17 mouse cellular contexts compared by ENCODE assay signal in genomic region chrX:10115780-10116179, GRCm38 (mm10). TPM values are rescaled to one million over a fixed set of nuclear protein-coding genes. Genes with fewer than 3 reads are reported as not detected.
DNase-seq lines count a peak whose midpoint lies in the region; ATAC-seq lines count a peak whose summit lies in the region.
"Had no signal": no experiment of that assay in that cellular context is flagged by ENCODE, and none has a peak within 500 bp of the region (broad histone marks: within the 10 kb centered on the region; RNA-seq: fewer than 3 reads in every experiment).

No protein-coding gene starts in this region.

- H3K9me3 ChIP-seq in embryonic facial prominence, embryonic 15.5 days (replicated peaks) = no peaks in the 10 kb centered on the region
- H3K9me3 ChIP-seq in stomach, embryonic 16.5 days (replicated peaks; ENCODE audit: control insufficient read depth, low read length) = no peaks in the 10 kb centered on the region
- H3K9me3 ChIP-seq: G1E; liver, embryonic 15.5 days; neural tube, embryonic 13.5 days had no signal

- H3K36me3 ChIP-seq in embryonic facial prominence, embryonic 15.5 days = no peaks in the 10 kb centered on the region
- H3K36me3 ChIP-seq in stomach, embryonic 16.5 days (ENCODE audit: control insufficient read depth, insufficient read depth, low read length) = no peaks in the 10 kb centered on the region
- H3K36me3 ChIP-seq: G1E; liver, embryonic 15.5 days; neural tube, embryonic 13.5 days had no signal

- H3K9ac ChIP-seq in embryonic facial prominence, embryonic 15.5 days = no peak overlapping the region
- H3K9ac ChIP-seq in stomach, embryonic 16.5 days (ENCODE audit: low read length) = no peak overlapping the region
- H3K9ac ChIP-seq: liver, embryonic 15.5 days; neural tube, embryonic 13.5 days had no signal

- 43% methylated on average over 3 of the region's 3 CpGs for WGBS in embryonic facial prominence, embryonic 15.5 days
- 52% methylated on average over 3 of the region's 3 CpGs for WGBS in stomach, embryonic 16.5 days

- no peaks in the 10 kb centered on the region for H3K27me3 ChIP-seq in embryonic facial prominence, embryonic 15.5 days
- no peaks in the 10 kb centered on the region for H3K27me3 ChIP-seq in stomach, embryonic 16.5 days (ENCODE audit: control insufficient read depth, insufficient read depth, low read length)
- H3K27me3 ChIP-seq: neural tube, embryonic 13.5 days had no signal

- no peaks in the 10 kb centered on the region for H3K4me1 ChIP-seq in embryonic facial prominence, embryonic 15.5 days
- no peaks in the 10 kb centered on the region for H3K4me1 ChIP-seq in stomach, embryonic 16.5 days (ENCODE audit: control insufficient read depth, insufficient read depth, low read length)
- H3K4me1 ChIP-seq: liver, embryonic 15.5 days; neural tube, embryonic 13.5 days had no signal

- peak; percentile 3 for DNase-seq in layer of hippocampus, adult 11-12 months (ENCODE audit: low spot score)
- no peak for DNase-seq in layer of hippocampus, postnatal 25 days (ENCODE audit: extremely low spot score in 1 of 2, low spot score in 1 of 2)
- DNase-seq in left cerebral cortex, adult 9 months (ENCODE audit: low spot score in 2 of 2) = peak; percentile 11 to 32
- no peak for DNase-seq in urinary bladder, adult 2 months (ENCODE audit: low spot score)
- DNase-seq in cerebellum, adult 11 months = no peak
- DNase-seq: adrenal gland, adult 2 months; cerebellum, adult 8-10 months; gastrocnemius, postnatal 25 days; heart, postnatal 4 days; kidney, adult 8-10 months; kidney, postnatal 4 days had no signal

- H3K27ac ChIP-seq in embryonic facial prominence, embryonic 15.5 days (replicated peaks) = no peak overlapping the region
- H3K27ac ChIP-seq in stomach, embryonic 16.5 days (ENCODE audit: low read length) = no peak overlapping the region
- H3K27ac ChIP-seq: liver, embryonic 15.5 days; neural tube, embryonic 13.5 days had no signal

- peak overlapping the region; percentile 44 for H3K4me3 ChIP-seq in embryonic facial prominence, embryonic 15.5 days (replicated peaks)
- H3K4me3 ChIP-seq in stomach, embryonic 16.5 days (replicated peaks; ENCODE audit: low read length) = no peak overlapping the region
- H3K4me3 ChIP-seq: liver, embryonic 15.5 days; neural tube, embryonic 13.5 days had no signal

- ATAC-seq in embryonic facial prominence, embryonic 15.5 days (ENCODE audit: insufficient number of reproducible peaks, low FRiP score, low TSS enrichment, low read depth) = no peak
- no peak for ATAC-seq in stomach, embryonic 16.5 days (ENCODE audit: insufficient read depth, low FRiP score)

- peak overlapping the region; percentile 46 for H3K4me2 ChIP-seq in embryonic facial prominence, embryonic 15.5 days (replicated peaks)
- 0 out of 2 replicates have a peak overlapping the region, but pooled peaks have one; percentile 56 for H3K4me2 ChIP-seq in stomach, embryonic 16.5 days (ENCODE audit: low read depth, low read length)
- H3K4me2 ChIP-seq: liver, embryonic 15.5 days; neural tube, embryonic 13.5 days had no signal

RNA-seq across cellular contexts. Expression of gene Srpx, which starts 1.7 kb away (rescaled TPM):
- total RNA-seq in layer of hippocampus, postnatal 25 days (2021) = under 1 TPM; 0.23 to 0.49 TPM
- 81.3 and 97.7 TPM in 2 replicates for polyA plus RNA-seq in embryonic facial prominence, embryonic 15.5 days (2015; fragmentation: Nextera tagmentation; extraction: Ambion mirVana)
- polyA plus RNA-seq in stomach, embryonic 16.5 days (2015; fragmentation: Nextera tagmentation; extraction: Ambion mirVana) = 30.0 and 36.6 TPM in 2 replicates
- polyA plus RNA-seq in urinary bladder, adult 2 months (2012; rRNA removed) = 48.0 and 54.9 TPM in 2 replicates
- total RNA-seq: G1E; monocyte, adult 5-6 weeks had no signal
- polyA plus RNA-seq: G1E had no signal

Comparison
In these comparisons a context has a peak if more than half of its experiments do, and no peak if none do; other contexts are left out.
1. DNase-seq: peak in layer of hippocampus, adult 11-12 months (single experiment) and left cerebral cortex, adult 9 months (2 of 2); none in layer of hippocampus, postnatal 25 days (0 of 2), urinary bladder, adult 2 months (single experiment) and cerebellum, adult 11 months (single experiment).